Mouse (Mus musculus): ENCODE results near the gene 2410015M20Rik.

DNA sequence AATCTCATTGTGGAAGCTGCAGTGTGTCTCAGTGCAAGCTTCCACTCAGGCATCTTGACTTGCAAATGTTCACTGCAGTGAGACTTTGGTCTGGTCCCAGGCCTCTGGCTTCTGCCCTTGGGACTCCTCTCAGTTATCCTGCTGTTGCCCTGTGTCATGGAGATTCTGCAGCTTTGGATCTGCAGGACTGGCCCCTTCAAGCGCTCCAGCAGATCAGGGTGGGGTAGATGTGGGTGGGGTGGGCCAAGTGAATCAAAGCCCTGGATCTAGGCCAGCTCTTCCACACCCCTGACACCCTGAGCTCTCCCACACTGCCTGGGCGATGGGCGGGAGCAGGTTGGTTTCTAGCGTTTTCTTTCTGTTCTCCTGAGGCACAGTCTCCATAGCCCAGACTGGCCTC lies 22.2 kb upstream of the 2410015M20Rik start:
- no peak for TF ChIP-seq POLR2A (IDR thresholded peaks at IDR 0.05; ENCODE audit: low read depth, low read length)
- no peak for TF ChIP-seq CTCF (IDR thresholded peaks at IDR 0.05; ENCODE audit: borderline replicate concordance, insufficient read depth, low read length)
